Mouse (Mus musculus) R1 (cell line): ENCODE data around the gene Hsd11b1.
"Not testable (repeated sequence)": the region's sequence is repeated elsewhere in the genome, so short reads cannot be mapped to it uniquely, and the experiment has no call there.

Source experiments
- DNase-seq: peaks from one replicate; pipeline ENCODE4 v3.0.0-alpha.2; 2018; ENCODE audit warnings: low read depth, low spot score

Hsd11b1 gene

DNA sequence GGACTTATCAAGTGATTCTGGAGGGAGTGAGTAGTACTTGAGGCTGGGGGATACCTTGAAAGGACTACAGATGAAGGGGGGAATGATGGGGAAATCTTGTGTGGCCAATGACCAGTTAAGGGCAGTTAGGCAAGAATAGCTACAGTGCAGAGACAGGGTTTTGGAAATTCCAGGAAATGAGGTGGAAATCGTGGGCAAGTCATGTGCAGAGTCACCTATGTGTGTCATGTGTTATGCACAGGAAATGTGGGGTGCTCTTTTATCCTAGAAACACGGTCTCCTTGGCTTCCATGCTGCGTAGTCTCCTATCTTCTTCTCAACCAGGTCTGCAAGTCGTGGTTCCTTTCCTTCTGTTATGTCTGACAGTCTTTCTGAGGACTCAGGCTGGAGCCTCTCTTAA lies 15.6 kb upstream of the Hsd11b1 start:
- DNase-seq, result no peak

DNA sequence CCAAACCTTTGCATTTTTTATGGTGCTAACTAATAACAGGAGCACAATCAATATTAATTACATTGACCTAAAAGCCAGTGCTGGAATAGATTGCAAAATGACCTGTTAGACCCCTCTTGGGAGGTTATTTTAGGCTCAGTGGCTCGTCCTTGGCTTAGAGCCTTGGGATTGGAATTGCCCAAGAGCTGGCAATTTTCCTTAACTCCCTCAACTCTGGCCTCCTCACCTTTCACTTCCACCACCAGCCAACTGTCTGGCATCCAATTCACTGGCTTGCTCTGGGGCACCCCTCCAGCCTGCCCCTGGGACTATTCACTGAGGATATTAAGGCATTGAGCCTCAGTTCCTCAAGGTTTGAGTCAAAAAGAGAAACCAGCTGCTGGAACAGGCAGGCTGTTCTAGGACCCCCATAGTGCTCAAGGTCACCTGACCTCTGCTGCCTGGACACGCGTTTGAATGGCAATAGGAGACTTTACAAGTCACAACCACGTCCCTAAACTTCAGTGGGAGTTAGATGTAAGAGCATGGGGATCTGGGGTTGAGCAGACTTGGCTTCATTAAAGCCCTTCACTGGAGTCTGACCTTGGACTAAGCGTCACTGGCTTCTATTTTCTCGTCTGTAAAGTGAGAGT lies 14.7 kb upstream of the Hsd11b1 start:
- peak; percentile 41 for DNase-seq

DNA sequence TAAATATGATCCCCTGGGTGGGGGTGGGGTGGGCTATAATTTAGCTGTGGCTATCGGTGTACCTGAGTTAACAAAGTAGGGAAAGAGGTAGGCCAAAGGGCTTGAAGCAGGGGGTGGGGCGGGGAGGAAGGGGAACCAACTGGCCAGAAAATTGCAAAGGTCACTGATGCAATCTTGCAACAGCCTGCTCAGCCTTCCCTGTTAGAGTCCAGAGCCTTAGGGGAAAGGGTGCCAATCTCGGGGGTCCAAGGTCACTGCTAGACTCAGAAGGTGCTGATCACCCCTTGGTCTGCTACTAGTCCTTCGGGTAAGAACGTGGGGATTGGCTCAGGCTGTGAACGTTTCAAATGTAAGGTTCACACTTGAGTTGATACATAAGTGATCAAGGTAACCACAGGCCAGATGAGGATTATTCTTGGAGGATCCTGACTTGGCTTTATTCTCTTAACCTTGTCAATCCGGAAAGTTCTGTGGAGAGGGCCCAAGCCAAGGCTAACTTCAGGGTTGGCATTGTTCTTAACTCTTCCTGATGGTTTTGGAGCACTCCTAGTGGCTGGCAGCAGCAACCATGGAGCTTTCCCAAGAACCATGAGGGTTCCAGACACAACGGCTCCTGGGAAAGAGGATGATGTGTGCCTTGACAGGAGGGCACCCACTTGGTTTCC lies 10.7 kb upstream of the Hsd11b1 start:
- no peak for DNase-seq

DNA sequence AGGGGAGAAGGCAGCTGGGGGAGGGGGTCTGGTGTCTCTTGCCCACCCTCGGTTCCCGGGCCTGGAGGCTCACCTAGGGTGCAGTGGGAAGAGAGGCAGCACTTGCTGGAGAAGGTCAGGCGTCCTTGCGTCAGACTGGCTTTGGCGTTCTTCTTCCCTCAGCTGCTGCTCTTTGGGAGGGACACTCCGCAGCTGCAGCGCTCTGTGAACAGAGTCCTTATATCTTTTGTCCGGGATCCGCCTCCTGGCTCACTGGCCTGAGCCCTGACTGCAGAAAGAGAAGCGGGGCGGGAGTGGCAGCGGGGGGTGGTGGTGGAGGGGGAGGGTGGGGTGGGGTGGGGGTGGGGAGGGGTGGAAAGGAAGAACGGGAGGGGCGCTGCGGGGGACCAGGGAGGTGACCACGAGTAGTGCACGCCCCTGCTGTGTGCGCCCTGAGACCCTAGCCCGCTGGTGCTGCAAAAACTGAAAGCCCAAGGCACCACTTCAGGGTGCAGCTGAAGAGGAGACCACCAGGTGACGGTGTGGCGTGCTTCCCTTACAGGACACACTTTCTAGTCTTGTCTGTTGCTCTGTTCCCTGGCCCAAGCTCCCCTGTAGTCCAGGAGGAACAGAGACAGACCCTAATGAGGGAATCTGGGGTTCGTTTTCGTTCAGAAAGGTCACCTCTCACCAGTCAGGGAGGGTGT lies 9.2 kb upstream of the Hsd11b1 start, which contains the start of gene G0s2:
TSS of gene G0s2 (minus strand) at position 302 of the 686 bp plus-strand sequence.
- DNase-seq, result peak; percentile 58

DNA sequence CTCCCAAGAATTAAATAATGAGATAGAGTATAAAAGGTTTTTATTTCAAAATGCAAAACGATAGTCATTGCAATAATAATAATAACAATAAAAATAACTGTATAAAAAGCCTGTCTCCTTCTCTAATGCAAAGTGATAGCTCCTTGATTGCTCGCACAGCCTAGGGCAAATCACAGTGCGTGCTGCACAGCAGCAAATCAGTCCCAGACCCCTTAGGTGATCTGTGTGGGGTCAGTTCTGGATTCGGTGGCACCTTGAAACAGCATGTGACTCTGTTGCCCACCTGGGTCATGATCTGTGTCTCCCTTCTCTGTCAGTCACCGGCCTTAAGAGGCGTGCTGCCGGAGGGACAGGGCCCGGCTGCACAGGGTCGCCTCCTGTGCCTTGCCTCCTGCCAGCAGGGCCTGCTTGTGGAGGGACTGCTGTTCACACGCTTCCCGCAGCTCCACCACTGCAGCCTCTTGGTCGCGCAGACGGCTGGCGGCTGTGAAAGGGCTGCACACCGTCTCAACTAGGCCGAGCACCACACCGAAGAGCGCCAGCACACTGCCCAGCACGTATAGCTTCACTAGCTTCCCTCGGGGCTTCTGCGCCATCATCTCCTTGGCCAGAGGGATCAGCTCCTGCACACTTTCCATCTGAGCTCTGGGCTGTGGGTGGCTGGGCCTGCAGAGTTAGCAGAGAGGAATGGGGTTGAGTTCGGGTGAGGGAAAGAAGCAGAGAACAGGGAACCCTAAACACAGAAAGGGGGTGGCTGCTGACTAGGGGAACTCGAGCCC lies 8.5 kb upstream of the Hsd11b1 start:
- peak; percentile 46 for DNase-seq

DNA sequence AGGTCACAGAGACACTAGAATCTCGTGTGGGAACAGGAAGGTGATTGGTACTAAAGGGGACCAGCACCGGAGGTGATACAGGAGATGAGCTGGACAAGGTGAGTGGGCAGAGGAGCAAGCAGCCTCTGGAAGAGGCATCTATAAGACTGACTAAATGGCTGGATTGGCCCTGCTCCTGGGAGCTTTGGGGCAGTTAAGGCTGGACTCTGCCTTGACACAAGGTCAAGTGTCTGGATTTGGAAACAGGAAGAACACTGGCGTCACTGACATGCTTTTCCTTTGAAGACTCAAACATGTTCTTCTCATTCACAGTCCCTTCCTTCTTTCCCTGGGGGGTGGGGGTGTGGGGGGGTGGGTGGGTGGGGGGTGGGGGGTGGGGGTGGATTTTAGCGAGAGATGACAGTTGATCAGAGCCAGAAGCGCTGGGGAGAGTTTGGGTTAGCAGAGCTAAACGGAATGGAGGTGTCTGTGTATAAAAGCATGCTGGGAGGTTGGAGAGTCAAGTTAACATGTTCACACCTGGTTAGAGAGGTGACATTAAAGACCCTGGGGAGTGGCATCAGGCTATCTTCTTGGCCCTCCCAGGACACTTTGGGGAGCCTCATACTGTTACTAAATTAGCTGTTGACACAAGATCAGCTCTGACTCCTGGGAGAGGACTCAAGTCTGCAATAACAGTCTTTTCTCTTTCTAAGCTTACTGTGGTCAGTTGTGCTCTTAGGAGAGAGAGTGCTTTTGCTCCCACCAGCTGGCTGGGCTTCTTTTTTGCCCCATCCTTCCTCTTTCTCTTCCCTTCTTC lies 7.3 kb upstream of the Hsd11b1 start:
- no peak for DNase-seq

DNA sequence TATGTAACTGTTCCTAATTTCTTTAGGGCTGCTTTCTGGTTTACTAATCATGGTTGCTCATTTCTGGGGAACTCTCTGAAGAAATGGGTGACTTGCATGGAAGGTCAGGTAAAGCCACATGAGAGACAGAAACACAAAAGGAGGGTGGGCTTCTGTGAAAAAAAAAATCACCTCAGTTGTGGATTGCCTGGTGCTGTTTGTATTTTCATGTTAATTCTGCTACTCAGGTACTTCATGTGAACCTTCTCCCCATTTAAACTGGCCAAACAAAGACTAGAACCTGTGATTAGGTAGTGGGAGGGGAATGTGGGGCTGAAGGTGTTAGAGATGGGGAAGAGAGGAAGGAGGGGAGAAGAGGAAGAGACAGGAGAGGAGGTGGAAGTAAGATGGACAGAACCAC lies 1.9 kb upstream of the Hsd11b1 start:
- DNase-seq, result no peak

DNA sequence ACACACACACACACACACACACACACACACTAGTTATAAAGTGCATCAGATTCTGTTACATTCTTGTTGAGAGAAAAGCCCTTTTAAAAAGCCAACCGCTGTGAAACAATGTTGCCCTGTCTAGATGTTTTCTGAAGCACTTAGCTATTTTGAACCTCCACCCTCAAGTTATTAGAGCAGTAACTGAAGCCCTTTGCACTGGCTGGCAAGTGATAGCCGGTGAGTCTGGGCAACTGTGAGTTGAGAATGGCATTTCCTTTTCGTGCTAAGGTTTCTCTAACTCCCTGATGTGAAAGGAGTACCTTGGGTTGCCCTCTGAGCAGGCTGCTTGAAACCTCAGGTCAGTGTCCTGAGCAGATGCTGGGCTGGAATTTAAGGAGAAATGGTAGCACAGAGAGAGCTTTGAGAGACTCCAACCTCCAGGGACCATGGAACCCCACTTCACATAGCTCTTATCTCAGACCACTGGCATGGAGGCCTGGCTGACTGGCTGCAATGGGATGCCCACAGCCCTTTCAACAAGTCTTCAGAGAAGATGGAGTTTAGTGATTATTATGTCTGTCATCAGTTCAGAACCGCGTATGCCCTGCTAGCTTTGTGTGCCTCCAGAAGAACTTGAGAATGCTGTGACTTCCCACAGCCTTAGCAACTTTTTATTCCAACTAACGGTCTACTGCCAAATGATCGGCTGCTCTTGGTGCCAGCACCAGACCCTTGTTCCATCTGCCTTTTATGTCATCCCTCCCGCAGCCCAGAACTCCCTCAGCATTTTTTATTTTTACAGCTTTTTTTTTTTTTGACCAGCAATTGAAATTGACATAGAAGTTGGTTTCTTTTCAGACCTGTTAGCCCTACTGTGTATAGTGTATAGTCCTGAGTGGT lies 608 bp downstream of the Hsd11b1 start:
- no peak for DNase-seq

DNA sequence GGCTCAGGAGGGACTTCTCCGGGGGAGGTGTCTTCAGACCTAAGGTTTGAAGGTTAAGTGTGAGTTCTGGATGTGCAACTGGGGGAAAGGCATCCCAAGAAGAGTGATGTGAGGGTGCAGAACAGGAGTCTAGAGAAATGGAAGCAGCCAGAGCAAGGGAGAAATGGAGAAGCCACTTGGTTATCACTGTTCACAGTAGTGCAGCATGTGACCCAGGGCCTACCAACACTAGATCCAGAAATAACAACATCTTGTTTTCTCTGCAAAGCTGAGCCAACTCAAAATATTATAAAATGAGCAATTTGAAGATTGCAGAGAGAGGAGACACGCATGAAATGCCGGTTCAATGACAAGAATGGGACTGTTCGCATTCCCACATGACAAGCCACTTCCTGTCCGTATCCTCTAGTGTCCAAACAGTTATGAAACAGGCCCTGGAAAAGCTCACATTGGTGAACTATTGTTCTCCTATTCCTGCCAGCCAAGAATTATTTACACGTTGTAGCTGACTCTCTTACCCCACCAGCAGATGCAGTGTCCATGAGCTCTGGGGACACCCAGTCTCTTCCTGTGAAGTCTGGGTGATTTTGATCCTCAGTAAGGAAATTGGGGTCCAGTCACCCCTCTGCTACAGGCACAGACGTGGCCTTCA lies 1.9 kb downstream of the Hsd11b1 start:
- DNase-seq, result no peak

DNA sequence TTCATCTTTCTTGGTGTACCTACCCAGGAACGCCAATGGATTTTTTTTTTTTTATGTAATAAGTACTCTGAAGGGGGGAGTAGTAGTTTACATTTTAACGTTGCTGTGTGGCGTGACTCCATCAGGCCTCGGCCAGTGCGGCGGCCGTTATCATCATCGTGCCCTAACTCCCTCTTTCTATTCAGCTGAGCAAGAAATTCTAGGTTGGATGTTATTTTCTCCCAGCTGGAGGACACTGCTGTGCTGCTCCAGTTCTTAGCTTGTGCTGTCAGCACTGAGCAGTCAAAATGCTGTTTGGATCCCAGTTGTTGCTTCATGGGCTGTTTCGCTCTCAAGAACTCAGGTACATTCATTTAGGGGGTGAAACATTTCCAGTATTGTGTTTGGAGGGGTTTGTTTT lies 4.3 kb downstream of the Hsd11b1 start:
- DNase-seq, result no peak

DNA sequence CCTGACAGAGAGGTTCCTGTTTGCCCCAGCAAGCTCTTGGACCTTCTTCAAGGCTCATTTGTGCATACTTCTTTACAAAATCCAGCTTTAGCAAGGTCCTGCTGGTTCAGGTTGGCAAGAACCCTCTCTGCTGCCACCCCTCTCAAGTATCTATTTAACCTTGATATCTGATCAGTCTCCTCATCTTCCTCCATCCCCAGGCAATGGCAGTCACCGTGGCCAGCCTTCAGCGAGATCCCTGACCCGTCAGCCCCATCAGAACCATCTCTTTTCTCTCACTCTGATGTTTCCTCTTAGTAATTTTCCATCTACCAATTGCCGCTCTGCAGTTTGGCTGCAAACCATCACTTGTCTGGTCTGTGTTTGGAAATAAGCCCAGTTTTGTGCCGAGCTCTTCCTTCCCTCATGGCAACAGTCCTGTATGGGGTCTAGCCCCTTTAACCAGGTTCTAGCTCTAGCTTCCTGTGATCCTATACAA lies 7.2 kb downstream of the Hsd11b1 start:
- DNase-seq, result no peak

DNA sequence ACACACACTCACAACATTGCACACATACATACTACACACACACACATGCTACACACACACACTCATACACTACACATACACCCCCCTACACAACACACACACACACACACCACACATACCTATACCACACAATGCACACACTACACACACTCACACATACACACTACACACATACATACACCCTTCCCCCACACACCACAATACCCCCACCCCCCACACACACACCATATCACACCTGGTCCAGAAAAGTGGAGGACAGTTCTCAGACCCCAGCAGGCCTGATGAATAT lies 7.6 kb downstream of the Hsd11b1 start:
- no peak for DNase-seq

DNA sequence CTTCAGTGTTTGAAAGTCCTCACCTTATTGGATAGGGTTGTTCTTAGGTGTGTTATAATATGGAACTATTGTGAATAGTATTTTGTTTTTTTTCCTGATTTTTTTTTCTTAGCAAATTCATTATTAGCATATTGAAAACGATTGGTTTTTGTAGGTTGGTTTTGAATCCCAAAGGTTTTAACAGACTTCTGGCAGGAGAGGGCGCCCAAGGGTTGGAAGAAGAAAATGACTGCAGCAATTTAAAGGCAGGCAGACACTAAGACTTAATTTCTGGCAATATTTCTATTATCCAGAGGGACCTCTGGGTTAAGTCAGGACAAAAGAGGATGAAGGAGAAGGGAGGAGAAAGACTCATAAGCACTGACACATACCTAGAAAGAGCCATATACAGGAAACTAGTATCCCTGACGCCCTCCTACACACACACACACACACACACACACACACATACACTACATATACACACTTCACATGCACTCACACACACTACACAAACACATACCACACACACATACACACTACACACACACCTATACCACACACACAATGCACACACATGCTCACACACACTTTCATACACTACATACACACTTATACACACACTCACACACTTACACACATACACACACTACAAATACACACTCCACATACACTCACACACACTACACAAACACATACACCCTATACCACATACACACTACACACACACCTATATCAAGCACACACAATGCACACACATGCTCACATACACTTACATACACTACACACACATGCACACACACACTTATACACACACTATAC lies 8.2 kb downstream of the Hsd11b1 start:
- DNase-seq, result peak; percentile 22

DNA sequence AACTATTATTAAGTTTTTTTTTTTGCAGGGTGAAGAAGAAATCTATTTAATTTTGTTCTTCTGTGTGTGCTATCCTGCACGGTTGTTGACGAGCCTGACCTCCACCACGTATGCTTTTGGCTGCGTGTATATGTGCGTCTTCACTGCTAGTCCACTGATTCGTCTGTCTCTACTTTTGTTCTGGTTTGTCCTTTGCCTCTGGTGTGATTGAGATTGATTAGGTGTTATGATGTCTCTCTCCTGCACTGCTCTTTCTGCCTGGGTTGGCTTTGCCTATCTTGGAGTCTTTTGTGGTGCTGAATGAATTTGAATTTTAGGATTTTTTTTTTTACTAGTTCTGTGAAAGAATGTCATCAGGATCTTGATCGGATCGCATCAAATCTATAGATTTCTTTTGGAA lies 8.8 kb downstream of the Hsd11b1 start:
- no peak for DNase-seq

DNA sequence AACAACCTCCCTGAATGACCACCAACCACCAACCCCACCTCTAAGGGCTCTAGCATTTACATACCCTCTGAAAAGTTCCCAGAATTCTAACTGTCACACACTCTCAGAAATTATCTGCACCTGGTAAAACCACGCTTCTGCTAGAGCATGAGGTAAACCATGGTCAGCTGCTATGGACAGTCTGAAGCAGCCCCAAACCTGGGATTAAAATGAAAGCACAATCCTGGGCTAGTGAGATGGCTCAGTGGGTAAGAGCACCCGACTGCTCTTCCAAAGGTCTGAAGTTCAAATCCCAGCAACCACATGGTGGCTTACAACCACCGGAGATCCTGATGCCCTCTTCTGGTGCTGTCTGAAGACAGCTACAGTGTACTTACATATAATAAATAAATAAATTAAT lies 10.0 kb downstream of the Hsd11b1 start:
- not testable (repeated sequence) for DNase-seq

DNA sequence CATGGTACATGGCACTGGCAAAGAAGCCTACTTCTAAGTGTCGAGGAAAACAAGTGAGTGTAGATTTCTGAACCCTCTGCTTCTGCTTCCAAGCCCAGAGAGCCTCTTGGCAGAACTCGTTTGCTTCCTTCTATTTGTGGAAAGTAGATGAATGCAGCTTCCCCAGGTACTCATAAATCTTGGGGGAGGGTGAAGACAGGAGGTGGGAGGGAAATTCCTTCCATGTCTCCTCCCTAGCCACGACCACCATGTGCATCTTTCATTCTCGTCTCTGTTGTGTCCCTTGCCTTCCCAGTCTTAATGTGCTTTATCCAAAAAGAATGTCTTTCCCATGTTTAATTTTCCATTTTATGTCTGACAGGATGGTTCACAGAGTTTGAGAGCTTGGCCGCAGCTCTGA lies 11.3 kb downstream of the Hsd11b1 start:
- no peak for DNase-seq

DNA sequence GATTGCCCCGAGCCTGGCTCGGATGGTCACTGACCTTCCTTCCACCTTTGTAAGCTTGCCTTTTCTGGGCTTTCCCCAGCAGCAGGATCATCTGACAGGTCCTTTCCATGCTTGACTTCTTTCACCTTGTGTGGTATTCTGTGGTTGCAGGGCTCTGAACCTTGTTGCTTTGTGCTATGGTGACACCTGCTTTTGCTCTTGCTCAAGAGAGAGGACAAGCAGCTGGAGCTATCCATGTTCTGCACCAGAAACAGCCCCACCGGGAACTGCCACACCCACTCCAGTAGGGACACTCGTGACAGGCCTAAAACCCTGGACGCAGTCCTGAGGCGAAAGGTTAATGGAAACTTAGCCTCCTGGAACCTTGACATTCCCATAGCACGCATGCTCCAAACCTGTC lies 12.5 kb downstream of the Hsd11b1 start:
- DNase-seq, result peak; percentile 13

DNA sequence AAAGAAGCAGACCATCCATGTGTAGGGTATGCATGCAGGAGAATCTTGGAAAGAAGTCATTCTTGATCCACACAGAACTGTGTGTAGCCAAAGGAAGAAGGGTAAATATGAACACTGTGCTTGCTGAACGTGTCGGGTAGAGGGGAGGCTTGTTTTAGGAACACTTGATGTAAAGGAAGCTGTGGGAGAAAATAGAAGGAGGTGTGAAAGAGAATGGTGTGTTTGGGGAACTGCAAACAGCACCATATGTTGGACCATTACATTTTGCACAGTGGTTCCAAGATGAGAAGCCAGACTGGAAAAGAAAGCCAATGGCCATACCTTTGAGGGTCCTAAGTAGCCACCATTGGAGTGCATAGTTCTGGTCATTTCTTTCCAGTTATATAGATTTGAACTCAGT lies 13.8 kb downstream of the Hsd11b1 start:
- DNase-seq, result no peak

DNA sequence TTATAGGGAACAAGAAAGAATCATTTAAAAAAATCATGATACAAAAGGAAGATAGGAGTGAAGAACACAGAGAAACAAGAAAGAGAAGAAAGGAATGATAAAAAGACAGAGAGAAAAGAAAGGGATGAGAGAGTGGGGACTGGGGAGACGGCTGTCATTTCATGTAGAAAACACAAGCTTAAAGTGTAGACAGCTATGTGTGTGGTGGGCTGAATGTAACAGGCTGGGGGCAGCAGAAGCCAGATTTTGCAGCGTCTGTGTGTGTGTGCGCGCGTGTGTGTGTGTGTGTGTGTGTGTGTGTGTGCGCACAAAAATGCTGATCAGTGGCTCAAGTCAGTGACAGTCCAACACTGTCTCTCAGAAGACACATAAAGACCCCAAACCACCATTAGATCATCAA lies 19.6 kb downstream of the Hsd11b1 start:
- no peak for DNase-seq
